Mouse (Mus musculus) C3H10T1/2 (cell line): Measurements from ENCODE around the gene Olfr1351. TPM values are rescaled to one million over a fixed set of nuclear protein-coding genes. Genes with fewer than 3 reads are reported as not detected.

Source experiments
- polyA plus RNA-seq, 2 experiments: library from polyadenylated mRNA; unstranded; fragments of >200 nt; fragmentation: generic; extraction: Trizol; gene quantifications; one replicate each; pipeline ENCODE4 v1.2.1; 2012; ENCODE audit warnings: missing spikeins in 2 of 2

The Olfr1351 gene
- polyA plus RNA-seq = not detected

DNA sequence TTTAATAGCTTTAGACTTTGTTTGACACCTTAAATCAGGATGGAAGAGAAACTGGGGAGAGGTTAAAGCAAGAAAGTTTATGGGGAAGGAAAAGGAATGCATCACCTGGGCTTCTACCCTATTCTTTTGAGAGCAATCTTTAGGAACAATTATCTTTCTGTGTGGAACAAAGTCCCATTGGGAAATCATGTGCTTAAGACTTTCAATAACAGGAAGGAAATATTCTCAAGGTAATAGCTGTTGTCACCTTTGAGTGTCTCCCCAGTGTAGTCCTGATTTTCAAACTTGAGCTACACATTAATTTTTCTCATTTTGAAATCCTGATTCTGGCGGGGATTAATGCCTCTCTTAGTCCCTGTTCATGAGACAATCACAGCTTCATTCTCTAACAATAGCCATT, at the start of gene Olfr1351:
TSS of gene Olfr1351 (plus strand) at position 301 of the 400 bp plus-strand sequence.

DNA sequence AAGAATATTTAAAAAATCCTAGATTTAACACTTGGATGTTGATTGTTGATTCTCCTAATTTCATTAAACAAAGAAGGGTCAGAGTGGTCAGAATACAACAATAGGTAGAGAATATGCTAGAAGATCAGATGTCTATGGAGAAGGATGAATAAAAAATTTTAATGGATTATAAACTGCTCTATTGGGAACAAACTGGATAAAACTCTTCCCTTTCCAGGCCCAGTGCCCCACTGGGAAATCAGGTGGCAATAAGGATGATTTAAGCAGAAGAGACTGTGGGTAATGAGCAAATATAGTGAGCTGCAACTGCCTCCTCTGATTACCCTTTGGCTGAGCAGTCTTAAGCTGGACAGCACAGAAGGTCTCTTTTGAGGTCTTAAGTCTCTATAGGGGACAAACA, 49.3 kb upstream of the Olfr1351 start, which contains the start of gene Olfr1353:
TSS of gene Olfr1353 (plus strand) at position 301 of the 400 bp plus-strand sequence.

DNA sequence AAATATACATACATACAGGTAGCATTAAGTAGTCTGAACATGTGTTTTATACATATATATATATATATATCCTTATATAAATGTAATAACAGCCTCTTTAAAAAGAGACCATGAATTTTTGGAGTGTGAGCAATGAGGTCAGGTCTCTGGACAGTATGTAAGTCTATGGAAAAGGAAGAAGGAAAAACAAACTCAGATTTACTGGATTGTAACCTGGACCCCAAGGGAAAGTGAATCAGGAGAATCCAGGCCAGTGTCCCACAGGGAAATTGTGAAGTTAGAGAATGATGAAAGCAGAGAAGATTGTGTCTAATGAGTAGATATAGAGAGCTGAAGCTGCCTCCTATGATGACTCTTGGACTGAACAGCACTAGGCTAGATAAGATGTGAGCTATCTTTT, 31.5 kb upstream of the Olfr1351 start, which contains the start of gene Olfr1352:
TSS of gene Olfr1352 (plus strand) at position 301 of the 400 bp plus-strand sequence.

DNA sequence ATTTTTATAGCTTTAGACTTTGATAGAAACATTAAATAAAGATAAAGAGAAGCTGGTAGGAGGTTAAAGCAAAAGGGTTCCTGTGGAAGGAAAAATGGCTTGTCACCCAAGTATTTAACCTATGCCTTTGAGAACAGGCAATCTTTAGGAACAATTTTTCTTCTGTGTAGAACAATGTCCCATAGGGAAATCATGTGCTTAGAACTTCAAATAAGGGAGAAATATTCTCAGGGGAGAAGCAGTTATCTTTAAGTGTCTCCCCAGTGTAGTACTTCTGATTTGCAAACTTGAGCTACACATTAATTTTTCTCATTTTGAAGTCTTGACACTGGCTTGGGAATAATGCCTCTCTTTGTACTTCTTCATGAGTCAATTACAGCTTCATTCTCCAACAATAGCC, 16.2 kb downstream of the Olfr1351 start, which contains the start of gene Olfr57:
TSS of gene Olfr57 (plus strand) at position 301 of the 400 bp plus-strand sequence.

Other genes starting within 250 kb of the Olfr1351 start
- not detected for gene Slc1a6, start 232.0 kb upstream of the Olfr1351 start, polyA plus RNA-seq
- not detected for gene Olfr1356, start 160.3 kb upstream of the Olfr1351 start, polyA plus RNA-seq
- gene Olfr1355, start 136.9 kb upstream of the Olfr1351 start, polyA plus RNA-seq = not detected
- not detected for gene Olfr1354, start 99.3 kb upstream of the Olfr1351 start, polyA plus RNA-seq
- not detected for gene Olfr8, start 61.8 kb upstream of the Olfr1351 start, polyA plus RNA-seq
- not detected for gene Olfr1353, start 49.2 kb upstream of the Olfr1351 start, polyA plus RNA-seq
- gene Olfr1352, start 31.4 kb upstream of the Olfr1351 start, polyA plus RNA-seq = not detected
- not detected for gene Olfr57, start 16.3 kb downstream of the Olfr1351 start, polyA plus RNA-seq
- 1 to 10 TPM in 1 of 2 experiments, under 1 TPM in 1; 0.09 to 3.7 TPM for gene 2610008E11Rik, start 85.1 kb downstream of the Olfr1351 start, polyA plus RNA-seq
- not detected for gene Vmn2r80, start 136.3 kb downstream of the Olfr1351 start, polyA plus RNA-seq
- not detected for gene Vmn2r81, start 235.2 kb downstream of the Olfr1351 start, polyA plus RNA-seq